Mouse (Mus musculus): ENCODE results near the gene Slc35e2.

DNA sequence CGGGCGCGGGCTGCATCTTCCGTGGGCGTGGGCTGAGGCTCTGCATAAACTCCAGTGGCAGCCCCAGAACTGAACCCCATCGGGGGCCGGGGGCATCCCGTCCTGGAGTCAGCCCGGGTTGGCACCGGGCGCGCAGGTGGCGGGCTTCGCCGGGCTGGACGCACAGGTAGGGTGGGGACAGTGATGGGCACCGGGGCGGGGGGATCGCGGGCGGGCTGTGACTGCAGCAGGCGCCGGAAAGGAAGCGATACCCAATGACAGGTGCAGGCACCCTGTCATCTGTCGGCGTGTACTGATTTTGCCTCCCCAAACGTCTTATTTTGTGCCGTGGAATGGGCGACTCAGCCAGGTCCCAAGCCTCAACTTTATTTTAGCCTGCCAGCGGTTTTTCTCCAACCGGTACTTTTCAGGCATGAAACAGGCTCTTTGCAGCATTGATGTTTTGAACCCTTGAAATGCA is 811 bp downstream of the Slc35e2 start:
- TF ChIP-seq CTCF (IDR thresholded peaks at IDR 0.05; ENCODE audit: low read depth, low read length) (no peak), POLR2AphosphoS5 (IDR thresholded peaks at IDR 0.05; ENCODE audit: insufficient replicate concordance, low read depth, low read length) (no peak), GATA1 (IDR thresholded peaks at IDR 0.05; ENCODE audit: borderline replicate concordance, low read length) (no peak)

Measured in G1E (cell line).